Mouse (Mus musculus): ENCODE measurements around the gene Pigx. TPM values are rescaled to one million over a fixed set of nuclear protein-coding genes. Genes with fewer than 3 reads are reported as not detected.
A peak's percentile ranks its signal among the peaks of the same experiment; 100 is the strongest.

Gene Pigx
- polyA plus RNA-seq, 1 experiment from 2014 or later = 36.0 TPM

DNA sequence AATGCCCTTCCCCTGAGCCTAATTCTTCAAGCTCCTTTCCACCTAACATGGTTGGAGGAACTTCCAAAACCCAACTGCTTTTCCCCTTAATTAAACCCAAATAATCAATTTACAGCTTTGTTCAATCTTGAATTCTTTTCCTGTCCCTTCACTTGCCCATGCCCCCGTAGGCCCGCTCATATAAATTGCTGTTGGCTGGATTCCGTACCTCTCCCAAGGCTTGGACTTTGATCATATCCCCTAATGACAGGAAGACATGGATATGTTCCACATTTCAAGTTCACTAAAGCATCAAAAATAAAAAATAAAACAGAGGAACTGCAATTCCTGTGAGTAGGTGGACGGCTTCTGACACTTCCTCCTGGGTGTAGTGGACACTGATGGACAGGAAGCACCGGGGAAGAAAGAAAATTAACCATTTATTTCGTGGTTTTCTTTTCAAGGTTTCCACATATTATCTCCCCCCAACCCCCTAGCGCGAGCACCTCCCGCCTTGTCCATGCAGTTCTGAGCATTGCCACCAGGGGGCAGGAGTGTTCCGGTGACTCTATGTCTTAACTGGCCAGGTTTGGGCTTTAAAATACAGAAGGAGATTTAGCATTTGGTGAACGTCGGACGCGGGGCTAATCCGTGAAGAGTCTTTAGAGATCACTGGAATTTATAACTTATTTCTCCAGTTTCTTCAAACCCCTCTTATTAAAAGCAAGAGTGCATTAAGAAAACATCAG is 15.6 kb upstream of the Pigx start:
- no peak overlapping the region for H3K4me2 ChIP-seq (ENCODE audit: low read depth, low read length)

DNA sequence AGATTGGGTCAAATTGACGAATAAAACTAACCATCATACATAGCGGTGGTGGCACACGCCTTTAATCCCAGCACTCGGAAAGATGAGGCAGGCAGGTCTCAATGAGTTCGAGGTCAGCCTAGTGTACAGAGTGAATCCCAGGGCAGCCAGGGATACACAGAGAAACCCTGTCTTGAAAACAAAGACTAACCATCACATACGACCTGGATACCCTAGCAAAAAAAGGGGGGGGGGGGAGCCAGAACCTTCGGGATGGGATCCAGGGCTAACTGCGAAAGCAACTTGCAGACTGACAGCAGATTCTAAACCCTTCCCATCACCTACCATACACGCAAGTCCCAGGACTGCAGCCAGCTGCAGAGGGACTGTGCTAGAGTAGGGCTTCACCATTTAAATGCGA is 14.9 kb upstream of the Pigx start:
- Histone ChIP-seq H3K36me3 (ENCODE audit: control insufficient read depth, insufficient read depth) (no peaks in the 10 kb centered on the region), H3K27ac (ENCODE audit: low read length) (peak overlapping the region; percentile 68; the same call in 1 of the 2 replicates), H3K27me3 (ENCODE audit: control insufficient read depth, insufficient read depth, low read depth, low read length) (no peaks in the 10 kb centered on the region), H3K9me3 (replicated peaks; ENCODE audit: control insufficient read depth, low read length) (no peaks in the 10 kb centered on the region), H3K9ac (ENCODE audit: low read depth, low read length) (no peak overlapping the region), H3K4me3 (ENCODE audit: low read depth, low read length) (no peak overlapping the region; the same call in 1 of the 2 replicates), H3K4me1 (ENCODE audit: control insufficient read depth, low read depth, low read length) (peaks cover 12% of the 10 kb centered on the region; the same call in 1 of the 2 replicates), H3K4me2 (ENCODE audit: low read depth, low read length) (peak overlapping the region; percentile 53; the same call in 1 of the 2 replicates)
- WGBS (ENCODE audit: insufficient replicate concordance) = 80% methylated on average over 10 of the region's 10 CpGs
- ATAC-seq (ENCODE audit: low read depth) = no peak

More for the DNA sequence above, 15.6 kb upstream of the Pigx start:
- Histone ChIP-seq H3K4me3 (ENCODE audit: low read depth, low read length) (no peak overlapping the region), H3K36me3 (ENCODE audit: control insufficient read depth, insufficient read depth) (no peaks in the 10 kb centered on the region), H3K4me1 (ENCODE audit: control insufficient read depth, low read depth, low read length) (peaks cover 12% of the 10 kb centered on the region; the same call in 1 of the 2 replicates), H3K27ac (ENCODE audit: low read length) (0 out of 2 replicates have a peak overlapping the region, but pooled peaks have one; percentile 68), H3K9ac (ENCODE audit: low read depth, low read length) (no peak overlapping the region), H3K27me3 (ENCODE audit: control insufficient read depth, insufficient read depth, low read depth, low read length) (no peaks in the 10 kb centered on the region), H3K9me3 (replicated peaks; ENCODE audit: control insufficient read depth, low read length) (no peaks in the 10 kb centered on the region)
- no peak; the same call in 1 of the 2 replicates for ATAC-seq (ENCODE audit: low read depth)
- 15% methylated on average over 15 of the region's 15 CpGs for WGBS (ENCODE audit: insufficient replicate concordance)

GRCm38 (mm10) chr16:32113541-32114218 is 14.1 kb upstream of the Pigx start:
- H3K4me3 ChIP-seq (ENCODE audit: low read depth, low read length) = peak overlapping the region; percentile 16
- H3K27ac ChIP-seq (ENCODE audit: low read length) = peak overlapping the region; percentile 68
- peaks cover 12% of the 10 kb centered on the region; the same call in 1 of the 2 replicates for H3K4me1 ChIP-seq (ENCODE audit: control insufficient read depth, low read depth, low read length)
- no peaks in the 10 kb centered on the region for H3K9me3 ChIP-seq (replicated peaks; ENCODE audit: control insufficient read depth, low read length)
- no peaks in the 10 kb centered on the region for H3K36me3 ChIP-seq (ENCODE audit: control insufficient read depth, insufficient read depth)
- H3K4me2 ChIP-seq (ENCODE audit: low read depth, low read length) = peak overlapping the region; percentile 53
- WGBS (ENCODE audit: insufficient replicate concordance) = 8% methylated on average over 23 of the region's 23 CpGs
- H3K9ac ChIP-seq (ENCODE audit: low read depth, low read length) = peak overlapping the region; percentile 10; the same call in 1 of the 2 replicates
- peak; percentile 70 for ATAC-seq (ENCODE audit: low read depth)
- H3K27me3 ChIP-seq (ENCODE audit: control insufficient read depth, insufficient read depth, low read depth, low read length) = no peaks in the 10 kb centered on the region

DNA sequence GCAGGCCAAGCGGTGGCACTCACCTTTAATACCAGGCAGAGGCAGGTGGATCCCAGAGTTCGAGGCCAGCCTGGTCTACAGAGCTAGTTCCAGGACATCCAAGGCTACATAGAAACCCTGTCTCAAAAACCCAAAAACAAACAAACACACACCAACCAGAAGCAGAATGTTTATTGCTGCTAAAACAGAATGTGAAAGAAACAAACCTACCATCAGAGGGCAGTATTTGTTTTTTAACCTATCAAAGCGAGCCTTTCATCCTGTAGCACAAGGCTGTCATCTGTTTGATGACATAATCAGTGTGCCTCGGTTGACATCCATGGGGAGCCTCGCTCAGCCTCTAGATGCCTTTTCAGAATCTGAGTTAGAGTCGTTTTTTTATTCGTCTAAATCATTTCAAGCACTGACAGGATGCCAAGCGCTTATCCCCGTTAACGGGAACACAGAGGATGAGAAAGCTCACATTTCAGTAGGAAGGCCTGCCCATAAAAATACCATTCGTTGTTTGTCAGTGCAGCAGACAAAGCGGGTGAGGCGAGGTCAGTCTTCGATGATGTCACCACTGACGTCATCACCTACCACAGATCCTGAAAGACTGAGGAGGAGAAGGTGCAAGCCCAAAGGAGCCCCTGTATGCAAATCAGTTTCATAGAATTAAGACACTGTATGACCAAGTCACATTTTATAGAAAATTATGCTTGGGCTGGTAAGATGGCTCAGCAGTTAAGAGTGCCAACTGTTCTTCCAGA is 11.6 kb upstream of the Pigx start:
- H3K27ac ChIP-seq (ENCODE audit: low read length) = no peak overlapping the region
- H3K9ac ChIP-seq (ENCODE audit: low read depth, low read length) = no peak overlapping the region
- no peaks in the 10 kb centered on the region for H3K27me3 ChIP-seq (ENCODE audit: control insufficient read depth, insufficient read depth, low read depth, low read length)
- no peak overlapping the region for H3K4me2 ChIP-seq (ENCODE audit: low read depth, low read length)
- WGBS (ENCODE audit: insufficient replicate concordance) = 61% methylated on average over 15 of the region's 15 CpGs
- H3K4me3 ChIP-seq (ENCODE audit: low read depth, low read length) = no peak overlapping the region
- H3K4me1 ChIP-seq (ENCODE audit: control insufficient read depth, low read depth, low read length) = peaks cover 12% of the 10 kb centered on the region; the same call in 1 of the 2 replicates
- H3K36me3 ChIP-seq (ENCODE audit: control insufficient read depth, insufficient read depth) = no peaks in the 10 kb centered on the region
- no peaks in the 10 kb centered on the region for H3K9me3 ChIP-seq (replicated peaks; ENCODE audit: control insufficient read depth, low read length)
- ATAC-seq (ENCODE audit: low read depth) = no peak

GRCm38 (mm10) chr16:32108578-32108977 is 9.0 kb upstream of the Pigx start:
- Histone ChIP-seq H3K4me1 (ENCODE audit: control insufficient read depth, low read depth, low read length) (peaks cover 3% of the 10 kb centered on the region; the same call in 1 of the 2 replicates), H3K9ac (ENCODE audit: low read depth, low read length) (no peak overlapping the region), H3K27ac (ENCODE audit: low read length) (no peak overlapping the region), H3K36me3 (ENCODE audit: control insufficient read depth, insufficient read depth) (no peaks in the 10 kb centered on the region), H3K9me3 (replicated peaks; ENCODE audit: control insufficient read depth, low read length) (no peaks in the 10 kb centered on the region), H3K4me2 (ENCODE audit: low read depth, low read length) (0 out of 2 replicates have a peak overlapping the region, but pooled peaks have one; percentile 18), H3K4me3 (ENCODE audit: low read depth, low read length) (no peak overlapping the region), H3K27me3 (ENCODE audit: control insufficient read depth, insufficient read depth, low read depth, low read length) (no peaks in the 10 kb centered on the region)
- no peak for ATAC-seq (ENCODE audit: low read depth)
- WGBS (ENCODE audit: insufficient replicate concordance) = 23% methylated on average over 2 of the region's 2 CpGs

DNA sequence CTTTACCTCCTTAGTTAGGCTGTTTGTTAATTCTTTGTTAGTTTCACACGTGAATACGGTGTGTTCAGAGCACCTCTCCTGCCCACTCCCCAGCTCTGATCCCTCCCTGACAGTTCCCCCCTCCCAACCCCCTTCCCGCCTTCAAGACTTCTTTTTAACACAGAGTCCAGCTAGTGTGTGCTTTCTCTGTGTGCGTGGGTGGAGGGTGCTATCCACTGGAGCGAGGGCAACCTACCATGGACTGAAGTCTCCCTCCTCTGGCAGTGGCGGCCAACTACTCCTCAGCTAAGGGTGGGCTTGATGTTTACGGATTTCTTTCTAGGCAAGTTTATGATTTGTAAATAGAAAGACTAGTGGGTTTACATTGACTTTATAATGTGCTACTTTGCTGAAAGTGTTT is 8.6 kb upstream of the Pigx start:
- Histone ChIP-seq H3K4me1 (ENCODE audit: control insufficient read depth, low read depth, low read length) (no peaks in the 10 kb centered on the region; the same call in 1 of the 2 replicates), H3K9ac (ENCODE audit: low read depth, low read length) (no peak overlapping the region), H3K27ac (ENCODE audit: low read length) (no peak overlapping the region), H3K27me3 (ENCODE audit: control insufficient read depth, insufficient read depth, low read depth, low read length) (no peaks in the 10 kb centered on the region), H3K36me3 (ENCODE audit: control insufficient read depth, insufficient read depth) (no peaks in the 10 kb centered on the region), H3K9me3 (replicated peaks; ENCODE audit: control insufficient read depth, low read length) (no peaks in the 10 kb centered on the region), H3K4me3 (ENCODE audit: low read depth, low read length) (no peak overlapping the region), H3K4me2 (ENCODE audit: low read depth, low read length) (peak overlapping the region; percentile 18; the same call in 1 of the 2 replicates)
- 0 out of 2 replicates have a peak, but pooled peaks have one; percentile 19 for ATAC-seq (ENCODE audit: low read depth)
- WGBS (ENCODE audit: insufficient replicate concordance) = 28% methylated on average over 7 of the region's 7 CpGs

DNA sequence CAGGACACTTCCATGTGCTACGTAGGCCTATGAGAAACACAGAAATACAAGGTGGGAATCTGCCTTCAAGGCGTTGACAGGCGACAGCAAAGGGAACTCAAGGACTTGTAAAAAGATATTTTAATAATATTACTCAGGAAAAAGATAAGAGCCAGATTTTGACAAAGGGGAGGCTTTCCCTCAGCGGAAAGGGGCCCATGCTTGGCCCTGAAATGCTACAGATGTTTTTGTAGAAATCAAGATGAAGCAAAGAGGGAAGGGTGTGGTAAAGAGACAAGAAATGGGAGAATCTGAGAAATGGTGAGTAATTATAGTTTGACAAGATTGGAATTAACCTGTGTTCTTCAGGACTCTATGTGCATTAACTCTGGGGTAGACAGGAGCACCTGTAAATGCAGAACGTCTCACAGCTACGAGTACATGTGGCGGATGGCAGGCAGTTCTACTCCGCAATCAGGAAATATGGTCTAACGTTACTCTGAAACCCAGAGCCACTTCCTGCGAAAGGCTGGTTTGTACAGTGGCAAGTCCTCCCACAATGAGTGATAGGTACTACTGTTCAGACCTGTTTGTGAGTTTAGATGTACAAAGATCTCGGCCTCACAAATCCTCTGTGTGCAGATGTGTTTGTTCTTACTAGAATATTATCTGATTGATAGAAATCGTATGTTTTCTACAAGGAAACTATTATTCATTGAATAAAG is 8.0 kb upstream of the Pigx start:
- ATAC-seq (ENCODE audit: low read depth) = peak; percentile 27; the same call in 1 of the 2 replicates
- no peaks in the 10 kb centered on the region for H3K27me3 ChIP-seq (ENCODE audit: control insufficient read depth, insufficient read depth, low read depth, low read length)
- H3K4me3 ChIP-seq (ENCODE audit: low read depth, low read length) = no peak overlapping the region
- H3K27ac ChIP-seq (ENCODE audit: low read length) = no peak overlapping the region
- H3K4me2 ChIP-seq (ENCODE audit: low read depth, low read length) = peak overlapping the region; percentile 18
- H3K9ac ChIP-seq (ENCODE audit: low read depth, low read length) = no peak overlapping the region
- H3K9me3 ChIP-seq (replicated peaks; ENCODE audit: control insufficient read depth, low read length) = no peaks in the 10 kb centered on the region
- no peaks in the 10 kb centered on the region; the same call in 1 of the 2 replicates for H3K4me1 ChIP-seq (ENCODE audit: control insufficient read depth, low read depth, low read length)
- H3K36me3 ChIP-seq (ENCODE audit: control insufficient read depth, insufficient read depth) = no peaks in the 10 kb centered on the region
- 25% methylated on average over 12 of the region's 12 CpGs for WGBS (ENCODE audit: insufficient replicate concordance)

- Histone ChIP-seq H3K9me3 (replicated peaks; ENCODE audit: control insufficient read depth, low read length) (no peaks in the 10 kb centered on the region), H3K27me3 (ENCODE audit: control insufficient read depth, insufficient read depth, low read depth, low read length) (no peaks in the 10 kb centered on the region), H3K9ac (ENCODE audit: low read depth, low read length) (no peak overlapping the region), H3K4me3 (ENCODE audit: low read depth, low read length) (no peak overlapping the region), H3K27ac (ENCODE audit: low read length) (no peak overlapping the region), H3K36me3 (ENCODE audit: control insufficient read depth, insufficient read depth) (no peaks in the 10 kb centered on the region), H3K4me1 (ENCODE audit: control insufficient read depth, low read depth, low read length) (no peaks in the 10 kb centered on the region; the same call in 1 of the 2 replicates), H3K4me2 (ENCODE audit: low read depth, low read length) (no peak overlapping the region)
- ATAC-seq (ENCODE audit: low read depth) = no peak
- WGBS (ENCODE audit: insufficient replicate concordance) = 94% methylated on average over 1 of the region's 1 CpGs
Measured at GRCm38 (mm10) chr16:32105698-32106097, 6.2 kb upstream of the Pigx start.
